Mouse (Mus musculus): Measurements from ENCODE around the gene Mrto4.
A peak's percentile ranks its signal among the peaks of the same experiment; 100 is the strongest.
"Not testable (repeated sequence)": the region's sequence is repeated elsewhere in the genome, so short reads cannot be mapped to it uniquely, and the experiment has no call there.

The Mrto4 gene

GRCm38 (mm10) chr4:139351931-139352711 lies at the start of gene Mrto4, which contains the start of the genes Emc1 and Ubr4:
Gene Mrto4 (minus strand): TSS chr4:139352576.
Gene Emc1 (plus strand): TSS chr4:139352587.
Gene Ubr4 (plus strand): TSS chr4:139352609.
- peak; percentile 87 to 88 for DNase-seq

- DNase-seq, result no peak
These were observed 48.1 kb upstream of the Mrto4 start for GRCm38 (mm10) chr4:139400487-139400886.

GRCm38 (mm10) chr4:139395431-139395830 lies 43.1 kb upstream of the Mrto4 start:
- DNase-seq, result no peak

GRCm38 (mm10) chr4:139389557-139389956 lies 37.2 kb upstream of the Mrto4 start:
- DNase-seq, result no peak

- DNase-seq, result no peak
These were observed 34.5 kb upstream of the Mrto4 start for GRCm38 (mm10) chr4:139386869-139387319.

- not testable (repeated sequence) for DNase-seq
These were observed 33.5 kb upstream of the Mrto4 start for GRCm38 (mm10) chr4:139385841-139386240.

GRCm38 (mm10) chr4:139382231-139382630 lies 29.9 kb upstream of the Mrto4 start:
- DNase-seq, result no peak

- DNase-seq, result no peak
These were observed 29.1 kb upstream of the Mrto4 start for GRCm38 (mm10) chr4:139381452-139381845.

GRCm38 (mm10) chr4:139380775-139381451 lies 28.5 kb upstream of the Mrto4 start:
- peak in 1 of 2 experiments; percentile 29 for DNase-seq

- DNase-seq, result peak; percentile 98 to 100
These were observed 27.9 kb upstream of the Mrto4 start for GRCm38 (mm10) chr4:139380207-139380748.

- DNase-seq, result no peak
These were observed 27.3 kb upstream of the Mrto4 start for GRCm38 (mm10) chr4:139379719-139380118.

- DNase-seq, result no peak
These were observed 21.2 kb upstream of the Mrto4 start for GRCm38 (mm10) chr4:139373531-139373930.

- DNase-seq, result no peak
These were observed 20.8 kb upstream of the Mrto4 start for GRCm38 (mm10) chr4:139373130-139373529.

GRCm38 (mm10) chr4:139368038-139368437 lies 15.7 kb upstream of the Mrto4 start:
- DNase-seq, result no peak

GRCm38 (mm10) chr4:139367336-139367735 lies 15.0 kb upstream of the Mrto4 start:
- no peak for DNase-seq

- no peak for DNase-seq
These were observed 8.6 kb upstream of the Mrto4 start for GRCm38 (mm10) chr4:139360761-139361548.

GRCm38 (mm10) chr4:139357211-139357610 lies 4.8 kb upstream of the Mrto4 start:
- no peak for DNase-seq

GRCm38 (mm10) chr4:139352832-139353231 lies 456 bp upstream of the Mrto4 start:
- DNase-seq, result no peak

- no peak for DNase-seq
These were observed 6.9 kb downstream of the Mrto4 start for GRCm38 (mm10) chr4:139345416-139346019.

- DNase-seq, result peak; percentile 16 to 29
These were observed 8.7 kb downstream of the Mrto4 start for GRCm38 (mm10) chr4:139343718-139344117.

GRCm38 (mm10) chr4:139341556-139342233 lies 10.7 kb downstream of the Mrto4 start:
- DNase-seq, result no peak

GRCm38 (mm10) chr4:139340835-139341234 lies 11.5 kb downstream of the Mrto4 start:
- no peak for DNase-seq
